Mouse (Mus musculus): ENCODE results near the gene Egfr. TPM values are rescaled to one million over a fixed set of nuclear protein-coding genes. Genes with fewer than 3 reads are reported as not detected.

Egfr gene
- polyA plus RNA-seq, 1 experiment: 1.7 TPM

DNA sequence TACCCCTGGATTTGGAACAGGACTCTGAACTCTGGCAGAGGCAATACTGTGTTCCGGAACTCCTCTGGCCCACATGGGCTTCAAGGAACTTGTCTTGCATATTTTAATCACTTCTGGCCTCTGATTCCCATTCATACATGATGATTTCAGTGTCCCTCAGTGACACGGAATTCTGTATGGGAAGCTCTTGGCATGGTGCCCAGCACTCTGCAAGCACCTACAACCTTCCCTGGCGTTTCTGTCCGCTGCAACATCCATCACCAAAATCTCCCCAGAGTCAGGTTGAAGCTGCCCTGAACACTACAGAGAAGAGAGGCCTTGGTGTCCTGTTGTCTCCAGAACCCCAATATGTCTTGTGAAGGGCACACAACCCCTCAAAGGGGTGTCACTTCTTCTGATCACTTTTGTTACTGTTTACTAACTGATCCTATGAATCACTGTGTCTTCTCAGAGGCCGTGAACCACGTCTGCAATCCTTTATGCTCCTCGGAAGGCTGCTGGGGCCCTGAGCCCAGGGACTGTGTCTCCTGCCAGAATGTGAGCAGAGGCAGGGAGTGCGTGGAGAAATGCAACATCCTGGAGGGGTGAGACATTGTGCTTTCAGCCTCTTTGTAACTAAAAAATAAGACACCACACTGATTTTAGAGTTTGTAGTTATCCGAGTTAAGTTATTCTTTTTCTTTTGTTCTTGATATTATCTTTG, 125.8 kb downstream of the Egfr start:
- Histone ChIP-seq H3K4me3 (ENCODE audit: control insufficient read depth, low read depth, low read length) (no peak overlapping the region), H3K36me3 (ENCODE audit: control insufficient read depth, insufficient read depth, low read length) (no peaks in the 10 kb centered on the region), H3K27ac (ENCODE audit: control insufficient read depth, insufficient read depth, low read depth, low read length) (0 out of 2 replicates have a peak overlapping the region, but pooled peaks have one; percentile 18), H3K27me3 (ENCODE audit: control insufficient read depth, insufficient read depth, low read length) (no peaks in the 10 kb centered on the region), H3K4me1 (ENCODE audit: control insufficient read depth, insufficient read depth, low read length) (no peaks in the 10 kb centered on the region)
- TF ChIP-seq POLR2A (IDR thresholded peaks at IDR 0.05; ENCODE audit: control insufficient read depth, low read depth, low read length): no peak
- no peak for TF ChIP-seq CTCF (IDR thresholded peaks at IDR 0.05; ENCODE audit: control insufficient read depth, insufficient read depth, insufficient replicate concordance, low read depth, low read length)

DNA sequence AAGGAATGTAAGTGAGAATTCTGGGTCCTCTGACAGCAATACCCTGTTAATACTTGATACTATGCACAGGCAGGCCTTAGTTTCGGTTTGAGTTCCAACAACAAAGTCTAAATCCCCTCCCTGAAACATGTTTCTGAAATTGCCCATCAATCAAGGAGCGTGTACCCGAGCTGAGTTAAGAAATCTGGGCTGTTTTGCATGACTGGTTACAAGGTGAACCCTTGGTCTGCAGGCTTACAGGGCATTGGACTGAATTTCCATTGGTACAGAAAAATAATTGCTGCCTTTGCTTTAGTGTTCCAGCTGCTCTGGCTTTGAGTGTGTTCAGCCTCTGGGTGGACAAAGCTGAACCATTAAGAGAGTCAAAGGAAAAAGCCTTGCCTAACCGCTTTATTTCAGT, 129.9 kb downstream of the Egfr start:
- no peak overlapping the region for H3K27ac ChIP-seq (ENCODE audit: control insufficient read depth, insufficient read depth, low read depth, low read length)
- H3K27me3 ChIP-seq (ENCODE audit: control insufficient read depth, insufficient read depth, low read length): no peaks in the 10 kb centered on the region
- no peak overlapping the region for H3K4me3 ChIP-seq (ENCODE audit: control insufficient read depth, low read depth, low read length)
- no peaks in the 10 kb centered on the region for H3K4me1 ChIP-seq (ENCODE audit: control insufficient read depth, insufficient read depth, low read length)
- TF ChIP-seq CTCF (IDR thresholded peaks at IDR 0.05; ENCODE audit: control insufficient read depth, insufficient read depth, insufficient replicate concordance, low read depth, low read length) (no peak), POLR2A (IDR thresholded peaks at IDR 0.05; ENCODE audit: control insufficient read depth, low read depth, low read length) (no peak)
- no peaks in the 10 kb centered on the region for H3K36me3 ChIP-seq (ENCODE audit: control insufficient read depth, insufficient read depth, low read length)

DNA sequence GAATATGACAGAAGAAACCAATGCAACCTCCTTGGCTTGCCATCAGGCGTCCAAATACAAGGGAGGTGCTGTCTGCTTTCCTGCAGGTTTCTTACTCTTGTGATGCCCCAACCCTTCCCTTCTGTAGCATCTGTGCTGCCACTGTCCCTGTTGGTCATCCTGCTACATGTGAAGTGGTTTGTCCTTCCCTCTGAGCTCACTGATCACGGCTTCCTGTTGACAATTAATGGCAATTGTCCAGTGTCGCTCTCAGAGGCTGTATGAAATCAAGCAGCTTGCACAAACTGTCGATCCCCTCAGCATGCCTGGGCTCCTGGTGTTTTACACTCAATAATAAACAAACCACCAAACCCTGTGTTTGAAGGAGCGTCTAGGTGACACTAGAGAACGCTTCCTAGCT, 134.1 kb downstream of the Egfr start:
- Histone ChIP-seq H3K27ac (ENCODE audit: control insufficient read depth, insufficient read depth, low read depth, low read length) (no peak overlapping the region), H3K36me3 (ENCODE audit: control insufficient read depth, insufficient read depth, low read length) (no peaks in the 10 kb centered on the region), H3K27me3 (ENCODE audit: control insufficient read depth, insufficient read depth, low read length) (no peaks in the 10 kb centered on the region), H3K4me3 (ENCODE audit: control insufficient read depth, low read depth, low read length) (no peak overlapping the region), H3K4me1 (ENCODE audit: control insufficient read depth, insufficient read depth, low read length) (no peaks in the 10 kb centered on the region)
- TF ChIP-seq CTCF (IDR thresholded peaks at IDR 0.05; ENCODE audit: control insufficient read depth, insufficient read depth, insufficient replicate concordance, low read depth, low read length) (no peak), POLR2A (IDR thresholded peaks at IDR 0.05; ENCODE audit: control insufficient read depth, low read depth, low read length) (no peak)

DNA sequence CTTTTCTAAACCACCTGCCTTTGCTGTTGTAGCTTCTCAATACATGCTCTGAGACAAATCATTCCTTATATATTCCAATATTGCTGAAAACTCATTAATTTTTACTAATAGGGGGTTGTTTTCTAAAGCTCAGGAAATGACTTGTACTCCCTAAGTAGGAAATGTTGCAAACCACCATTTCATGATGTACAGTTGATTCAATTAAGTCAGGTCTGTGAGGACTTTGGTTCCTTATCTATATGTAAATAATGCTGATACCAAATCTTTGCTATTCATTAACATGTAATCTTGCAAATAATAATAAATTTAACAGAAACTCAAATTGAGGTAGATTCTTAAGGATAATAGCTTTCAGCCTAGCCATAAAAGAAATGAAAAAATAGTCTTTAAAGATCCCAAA, 136.1 kb downstream of the Egfr start:
- Histone ChIP-seq H3K4me3 (ENCODE audit: control insufficient read depth, low read depth, low read length) (no peak overlapping the region), H3K36me3 (ENCODE audit: control insufficient read depth, insufficient read depth, low read length) (no peaks in the 10 kb centered on the region), H3K4me1 (ENCODE audit: control insufficient read depth, insufficient read depth, low read length) (no peaks in the 10 kb centered on the region), H3K27me3 (ENCODE audit: control insufficient read depth, insufficient read depth, low read length) (no peaks in the 10 kb centered on the region), H3K27ac (ENCODE audit: control insufficient read depth, insufficient read depth, low read depth, low read length) (no peak overlapping the region)
- TF ChIP-seq POLR2A (IDR thresholded peaks at IDR 0.05; ENCODE audit: control insufficient read depth, low read depth, low read length) (no peak), CTCF (IDR thresholded peaks at IDR 0.05; ENCODE audit: control insufficient read depth, insufficient read depth, insufficient replicate concordance, low read depth, low read length) (no peak)

DNA sequence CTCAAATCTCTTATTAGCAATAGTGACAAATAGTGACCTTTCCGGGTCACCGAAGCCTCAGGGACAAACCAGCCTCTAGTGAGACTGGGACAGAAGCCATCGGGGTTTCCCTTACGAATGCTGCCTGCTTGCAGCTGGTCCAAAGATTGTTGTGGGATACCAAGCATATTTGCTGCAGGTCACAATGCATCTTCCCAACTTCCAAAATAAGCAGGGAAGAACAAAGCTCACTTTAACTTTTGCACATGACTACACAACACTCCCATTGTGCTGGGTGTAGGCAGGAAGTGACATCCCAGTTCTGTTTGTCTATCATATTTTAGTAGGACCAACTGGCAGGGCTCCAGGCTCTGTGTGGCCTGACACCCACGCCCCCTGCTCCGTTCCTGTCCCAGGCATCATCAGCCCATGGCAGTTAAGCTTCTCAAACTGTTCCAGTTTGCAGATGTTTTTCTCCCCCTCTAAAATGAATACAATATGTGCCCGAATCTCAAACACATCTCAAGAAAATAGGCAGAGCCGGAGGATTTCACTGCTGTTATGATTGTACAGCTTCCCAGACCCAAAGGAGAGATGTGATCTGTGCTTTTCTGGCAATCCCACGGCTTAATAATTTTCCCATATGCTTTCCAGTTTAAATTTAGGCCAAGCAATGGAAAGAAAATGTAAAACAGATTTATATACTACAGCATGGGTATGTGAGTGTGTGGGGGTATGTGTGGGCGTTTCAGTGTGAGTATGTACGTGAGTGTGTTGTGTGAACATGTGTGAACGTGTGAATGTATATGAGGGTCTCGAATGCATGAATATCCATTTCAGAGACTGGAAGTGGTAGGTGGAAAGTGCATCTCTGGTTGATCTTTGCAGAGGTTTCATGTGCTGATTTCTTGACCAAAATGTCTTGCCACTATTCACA, 143.7 kb downstream of the Egfr start:
- no peak overlapping the region for H3K4me3 ChIP-seq (ENCODE audit: control insufficient read depth, low read depth, low read length)
- no peaks in the 10 kb centered on the region for H3K27me3 ChIP-seq (ENCODE audit: control insufficient read depth, insufficient read depth, low read length)
- no peaks in the 10 kb centered on the region for H3K4me1 ChIP-seq (ENCODE audit: control insufficient read depth, insufficient read depth, low read length)
- no peak overlapping the region for H3K27ac ChIP-seq (ENCODE audit: control insufficient read depth, insufficient read depth, low read depth, low read length)
- no peaks in the 10 kb centered on the region for H3K36me3 ChIP-seq (ENCODE audit: control insufficient read depth, insufficient read depth, low read length)
- TF ChIP-seq POLR2A (IDR thresholded peaks at IDR 0.05; ENCODE audit: control insufficient read depth, low read depth, low read length): no peak
- TF ChIP-seq CTCF (IDR thresholded peaks at IDR 0.05; ENCODE audit: control insufficient read depth, insufficient read depth, insufficient replicate concordance, low read depth, low read length): no peak

DNA sequence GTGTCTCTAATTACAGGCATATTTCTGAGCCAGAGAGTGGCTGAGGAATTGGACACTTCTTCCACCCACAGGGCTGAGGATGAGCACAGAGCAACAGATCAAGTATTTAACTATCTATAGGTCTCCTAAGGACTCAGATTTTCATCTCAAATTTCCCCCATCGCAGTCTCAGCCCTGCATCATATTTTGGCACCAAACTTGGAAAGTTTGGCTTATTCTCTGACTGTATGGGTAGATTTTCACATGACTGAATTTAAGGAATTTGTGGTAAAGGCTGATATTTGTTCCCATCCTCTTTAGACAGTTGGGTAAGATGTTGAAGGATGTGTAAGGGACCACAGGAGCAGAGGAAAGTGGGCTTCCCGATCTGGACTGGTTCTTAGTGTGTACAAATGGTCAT, 145.7 kb downstream of the Egfr start:
- TF ChIP-seq POLR2A (IDR thresholded peaks at IDR 0.05; ENCODE audit: control insufficient read depth, low read depth, low read length) (no peak), CTCF (IDR thresholded peaks at IDR 0.05; ENCODE audit: control insufficient read depth, insufficient read depth, insufficient replicate concordance, low read depth, low read length) (no peak)
- no peak overlapping the region for H3K27ac ChIP-seq (ENCODE audit: control insufficient read depth, insufficient read depth, low read depth, low read length)
- H3K4me3 ChIP-seq (ENCODE audit: control insufficient read depth, low read depth, low read length): no peak overlapping the region
- no peaks in the 10 kb centered on the region for H3K36me3 ChIP-seq (ENCODE audit: control insufficient read depth, insufficient read depth, low read length)
- H3K27me3 ChIP-seq (ENCODE audit: control insufficient read depth, insufficient read depth, low read length): no peaks in the 10 kb centered on the region
- no peaks in the 10 kb centered on the region for H3K4me1 ChIP-seq (ENCODE audit: control insufficient read depth, insufficient read depth, low read length)

DNA sequence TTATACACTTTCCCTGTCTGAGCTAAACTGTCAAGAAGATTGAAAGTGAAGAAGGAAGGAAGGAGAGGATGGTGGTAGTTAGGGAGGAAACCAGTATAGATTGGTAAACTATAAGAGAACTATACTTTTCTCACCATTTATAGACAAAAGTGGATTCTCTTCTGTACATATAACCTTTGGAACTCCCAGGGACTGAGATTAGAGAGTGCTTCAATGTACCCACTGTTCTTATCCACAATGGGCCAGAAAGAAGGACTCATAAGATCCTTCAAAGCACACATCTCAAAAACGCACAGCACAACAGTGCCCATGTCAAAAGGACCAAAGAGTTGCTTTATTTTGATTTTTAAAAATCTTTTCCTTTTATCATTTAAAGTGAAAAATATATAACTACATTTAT, 148.2 kb downstream of the Egfr start:
- H3K4me3 ChIP-seq (ENCODE audit: control insufficient read depth, low read depth, low read length): no peak overlapping the region
- H3K36me3 ChIP-seq (ENCODE audit: control insufficient read depth, insufficient read depth, low read length): no peaks in the 10 kb centered on the region
- no peaks in the 10 kb centered on the region for H3K4me1 ChIP-seq (ENCODE audit: control insufficient read depth, insufficient read depth, low read length)
- H3K27me3 ChIP-seq (ENCODE audit: control insufficient read depth, insufficient read depth, low read length): no peaks in the 10 kb centered on the region
- no peak overlapping the region for H3K27ac ChIP-seq (ENCODE audit: control insufficient read depth, insufficient read depth, low read depth, low read length)
- TF ChIP-seq CTCF (IDR thresholded peaks at IDR 0.05; ENCODE audit: control insufficient read depth, insufficient read depth, insufficient replicate concordance, low read depth, low read length) (no peak), POLR2A (IDR thresholded peaks at IDR 0.05; ENCODE audit: control insufficient read depth, low read depth, low read length) (no peak)

Data from testis, adult 2 months (tissue).